Mouse (Mus musculus): ENCODE results near the gene Gnai2.

DNA sequence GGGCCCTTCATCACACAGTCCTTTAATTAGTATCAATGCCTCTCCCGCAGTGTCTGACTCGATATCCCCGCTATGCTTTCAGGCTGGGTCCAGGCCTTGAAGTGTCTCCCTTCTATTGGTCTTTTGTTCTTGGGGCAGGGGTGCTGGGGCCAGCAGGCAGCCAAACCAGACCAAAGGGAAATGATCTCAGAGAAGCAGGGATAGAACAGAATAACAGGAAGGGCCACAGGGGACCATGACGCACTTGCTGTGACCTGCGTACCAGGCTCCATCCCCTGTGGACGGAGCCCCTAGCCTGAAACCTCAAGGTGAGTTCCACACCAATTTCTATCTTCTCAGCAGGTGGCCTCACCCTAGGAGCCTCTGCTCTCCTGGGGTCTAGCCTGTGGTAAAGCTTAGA is 17.1 kb downstream of the Gnai2 start:
- TF ChIP-seq CTCF (IDR thresholded peaks at IDR 0.05; ENCODE audit: low read depth) (no peak), EP300 (IDR thresholded peaks at IDR 0.05; ENCODE audit: low read depth) (no peak)
